Mouse (Mus musculus) liver, embryonic 12.5 days (tissue): Measurements from ENCODE around the gene Pacsin2. TPM values are rescaled to one million over a fixed set of nuclear protein-coding genes. Genes with fewer than 3 reads are reported as not detected.

Source experiments
- ATAC-seq: fragments of 200-750 bp; cut with Nextera tagmentation; 2 replicates; pipeline ENCODE4 v1.8.0; 2017; ENCODE audit warnings: moderate number of reproducible peaks, mild to moderate bottlenecking, moderate library complexity
- H3K27ac ChIP-seq: fragments of 300-500 bp; sonication (generic); 2 replicates; pipeline ENCODE4 v1.5.1; 2016; ENCODE audit warnings: mild to moderate bottlenecking
- H3K27me3 ChIP-seq: fragments of 300-500 bp; sonication (generic); replicated peaks from 2 replicates; pipeline ENCODE4 v1.6.1; 2016; ENCODE audit warnings: mild to moderate bottlenecking, moderate library complexity
- H3K36me3 ChIP-seq: fragments of 300-500 bp; sonication (generic); 2 replicates; pipeline ENCODE4 v1.6.1; 2016; ENCODE audit warnings: mild to moderate bottlenecking, moderate library complexity
- H3K4me1 ChIP-seq: fragments of 300-500 bp; sonication (generic); 2 replicates; pipeline ENCODE4 v1.6.1; 2016
- H3K4me2 ChIP-seq: fragments of 300-500 bp; sonication (generic); 2 replicates; pipeline ENCODE4 v1.6.1; 2016; ENCODE audit warnings: mild to moderate bottlenecking, moderate library complexity
- H3K4me3 ChIP-seq: fragments of 300-500 bp; sonication (generic); 2 replicates; pipeline ENCODE4 v1.5.1; 2016; ENCODE audit warnings: mild to moderate bottlenecking, moderate library complexity
- H3K9ac ChIP-seq: fragments of 300-500 bp; sonication (generic); 2 replicates; pipeline ENCODE4 v1.6.1; 2016; ENCODE audit warnings: mild to moderate bottlenecking, moderate library complexity
- H3K9me3 ChIP-seq: fragments of 300-500 bp; sonication (generic); replicated peaks from 2 replicates; pipeline ENCODE4 v1.6.1; 2016; ENCODE audit warnings: mild to moderate bottlenecking, moderate library complexity
- WGBS: fragments of 180-500 bp; shearing (Covaris S2); methylation state at CpG from one replicate; pipeline ENCODE4 v1.1.7; 2016; ENCODE audit not compliant: insufficient replicate concordance; 5-methylcytosine and 5-hydroxymethylcytosine counted together
- polyA plus RNA-seq: library from polyadenylated mRNA; unstranded; fragments of >200 nt; fragmentation: Nextera tagmentation; extraction: Ambion mirVana; gene quantifications from 2 replicates; pipeline ENCODE4 v1.2.1, GENCODE M21; 2016

Gene Pacsin2
- polyA plus RNA-seq, 1 experiment from 2014 or later, result 65.1 TPM

- Histone ChIP-seq H3K4me3 (no peak overlapping the region), H3K4me2 (no peak overlapping the region), H3K9ac (no peak overlapping the region), H3K4me1 (peaks cover 33% of the 10 kb centered on the region), H3K27me3 (0 out of 2 replicates have a peak, but pooled peaks cover 14% of the 10 kb centered on the region), H3K27ac (no peak overlapping the region), H3K9me3 (no peaks in the 10 kb centered on the region), H3K36me3 (no peaks in the 10 kb centered on the region)
- ATAC-seq, result no peak
- WGBS, result 58% methylated on average over 12 of the region's 12 CpGs
Measured at GRCm38 (mm10) chr15:83476593-83477273, 12.3 kb upstream of the Pacsin2 start.

- 12% methylated on average over 5 of the region's 5 CpGs for WGBS
- H3K4me3 ChIP-seq, result peak overlapping the region; percentile 32
- H3K9ac ChIP-seq, result peak overlapping the region; percentile 47
- ATAC-seq, result peak; percentile 84
- H3K4me2 ChIP-seq, result peak overlapping the region; percentile 67
- H3K27ac ChIP-seq, result peak overlapping the region; percentile 69
- peaks cover 14% of the 10 kb centered on the region; the same call in 1 of the 2 replicates for H3K27me3 ChIP-seq
- no peaks in the 10 kb centered on the region for H3K9me3 ChIP-seq
- peaks cover 28% of the 10 kb centered on the region for H3K4me1 ChIP-seq
- no peaks in the 10 kb centered on the region for H3K36me3 ChIP-seq
Measured at GRCm38 (mm10) chr15:83474466-83474836, 10.0 kb upstream of the Pacsin2 start.

GRCm38 (mm10) chr15:83473832-83474465 lies 9.5 kb upstream of the Pacsin2 start:
- Histone ChIP-seq H3K4me2 (peak overlapping the region; percentile 67), H3K4me1 (peaks cover 28% of the 10 kb centered on the region), H3K27me3 (peaks cover 10% of the 10 kb centered on the region; the same call in 1 of the 2 replicates), H3K4me3 (peak overlapping the region; percentile 32), H3K9me3 (no peaks in the 10 kb centered on the region), H3K27ac (peak overlapping the region; percentile 69), H3K9ac (peak overlapping the region; percentile 47), H3K36me3 (no peaks in the 10 kb centered on the region)
- ATAC-seq, result peak; percentile 98
- WGBS, result 42% methylated on average over 10 of the region's 10 CpGs

GRCm38 (mm10) chr15:83473251-83473650 lies 8.8 kb upstream of the Pacsin2 start:
- peaks cover 28% of the 10 kb centered on the region for H3K4me1 ChIP-seq
- H3K4me2 ChIP-seq, result no peak overlapping the region
- whole genome bisulfite sequencing, result 65% methylated on average over 1 of the region's 1 CpGs
- H3K4me3 ChIP-seq, result no peak overlapping the region
- H3K27ac ChIP-seq, result peak overlapping the region; percentile 69
- no peaks in the 10 kb centered on the region for H3K36me3 ChIP-seq
- ATAC-seq, result no peak
- 0 out of 2 replicates have a peak overlapping the region, but pooled peaks have one; percentile 47 for H3K9ac ChIP-seq
- H3K9me3 ChIP-seq, result no peaks in the 10 kb centered on the region
- H3K27me3 ChIP-seq, result peaks cover 6% of the 10 kb centered on the region; the same call in 1 of the 2 replicates

GRCm38 (mm10) chr15:83471476-83471875 lies 7.1 kb upstream of the Pacsin2 start:
- H3K9ac ChIP-seq, result no peak overlapping the region
- H3K4me1 ChIP-seq, result peaks cover 27% of the 10 kb centered on the region
- no peak overlapping the region for H3K4me3 ChIP-seq
- no peaks in the 10 kb centered on the region; the same call in 1 of the 2 replicates for H3K27me3 ChIP-seq
- no peak overlapping the region for H3K4me2 ChIP-seq
- H3K9me3 ChIP-seq, result no peaks in the 10 kb centered on the region
- 60% methylated on average over 7 of the region's 7 CpGs for WGBS
- no peaks in the 10 kb centered on the region for H3K36me3 ChIP-seq
- no peak for ATAC-seq
- no peak overlapping the region for H3K27ac ChIP-seq

- Histone ChIP-seq H3K9me3 (no peaks in the 10 kb centered on the region), H3K27ac (no peak overlapping the region), H3K36me3 (no peaks in the 10 kb centered on the region), H3K27me3 (no peaks in the 10 kb centered on the region; the same call in 1 of the 2 replicates), H3K4me2 (no peak overlapping the region), H3K4me1 (peaks cover 33% of the 10 kb centered on the region), H3K9ac (no peak overlapping the region), H3K4me3 (no peak overlapping the region)
- ATAC-seq, result no peak
- 65% methylated on average over 8 of the region's 8 CpGs for WGBS
Measured at GRCm38 (mm10) chr15:83470443-83470842, 6.0 kb upstream of the Pacsin2 start.

GRCm38 (mm10) chr15:83469279-83469821 lies 4.9 kb upstream of the Pacsin2 start:
- no peak for ATAC-seq
- Histone ChIP-seq H3K36me3 (no peaks in the 10 kb centered on the region), H3K4me2 (no peak overlapping the region), H3K9me3 (no peaks in the 10 kb centered on the region), H3K27ac (no peak overlapping the region), H3K4me3 (no peak overlapping the region), H3K9ac (no peak overlapping the region), H3K27me3 (no peaks in the 10 kb centered on the region; the same call in 1 of the 2 replicates), H3K4me1 (peaks cover 30% of the 10 kb centered on the region)
- 60% methylated on average over 6 of the region's 6 CpGs for WGBS

- Histone ChIP-seq H3K9ac (no peak overlapping the region), H3K4me1 (peaks cover 33% of the 10 kb centered on the region), H3K36me3 (no peaks in the 10 kb centered on the region), H3K4me2 (no peak overlapping the region), H3K4me3 (no peak overlapping the region), H3K27ac (no peak overlapping the region), H3K9me3 (no peaks in the 10 kb centered on the region), H3K27me3 (no peaks in the 10 kb centered on the region; the same call in 1 of the 2 replicates)
- ATAC-seq, result no peak
- 74% methylated on average over 9 of the region's 9 CpGs for WGBS
Measured at GRCm38 (mm10) chr15:83467232-83467966, 3.0 kb upstream of the Pacsin2 start.

- ATAC-seq, result no peak
- Histone ChIP-seq H3K9ac (no peak overlapping the region), H3K4me1 (peaks cover 36% of the 10 kb centered on the region), H3K27ac (no peak overlapping the region), H3K4me3 (no peak overlapping the region), H3K9me3 (no peaks in the 10 kb centered on the region), H3K4me2 (no peak overlapping the region), H3K36me3 (peaks cover 2% of the 10 kb centered on the region; the same call in 1 of the 2 replicates), H3K27me3 (no peaks in the 10 kb centered on the region; the same call in 1 of the 2 replicates)
- WGBS, result 65% methylated on average over 4 of the region's 4 CpGs
Measured at GRCm38 (mm10) chr15:83466331-83466730, 1.9 kb upstream of the Pacsin2 start.

- Histone ChIP-seq H3K4me3 (peak overlapping the region; percentile 85), H3K27ac (peak overlapping the region; percentile 73), H3K36me3 (peaks cover 13% of the 10 kb centered on the region), H3K4me2 (peak overlapping the region; percentile 93), H3K9me3 (no peaks in the 10 kb centered on the region), H3K4me1 (peaks cover 49% of the 10 kb centered on the region), H3K27me3 (no peaks in the 10 kb centered on the region; the same call in 1 of the 2 replicates), H3K9ac (0 out of 2 replicates have a peak overlapping the region, but pooled peaks have one; percentile 17)
- 58% methylated on average over 19 of the region's 19 CpGs for WGBS
- peak; percentile 17 for ATAC-seq
Measured at GRCm38 (mm10) chr15:83464905-83465650, 672 bp upstream of the Pacsin2 start.
